Mouse (Mus musculus) adrenal gland, postnatal 10 days (tissue): ENCODE data around the gene Bcat1. TPM values are rescaled to one million over a fixed set of nuclear protein-coding genes. Genes with fewer than 3 reads are reported as not detected.

Experiments used
- total RNA-seq, 2 experiments: library from RNA; stranded (reverse); gene quantifications; 2 replicates each; pipeline ENCODE4 v1.2.3; 2021

Gene Bcat1
- total RNA-seq, 2 experiments from 2014 or later, result 7.5 to 7.6 TPM

Other genes with a start within 250 kb of the Bcat1 start
- gene Lrmp, start 39.5 kb upstream of the Bcat1 start, total RNA-seq, result 1 to 10 TPM; 5.8 to 7.4 TPM
- gene Casc1, start 134.8 kb upstream of the Bcat1 start, total RNA-seq, result under 1 TPM; 0.27 to 0.79 TPM
- gene Etfrf1, start 134.9 kb upstream of the Bcat1 start, total RNA-seq, result 100 to 1,000 TPM; 143 to 163 TPM
- gene Kras, start 174.1 kb upstream of the Bcat1 start, total RNA-seq, result 10 to 100 TPM; 44.5 to 47.7 TPM